Mouse (Mus musculus): ENCODE measurements around the gene Dirc2.

DNA sequence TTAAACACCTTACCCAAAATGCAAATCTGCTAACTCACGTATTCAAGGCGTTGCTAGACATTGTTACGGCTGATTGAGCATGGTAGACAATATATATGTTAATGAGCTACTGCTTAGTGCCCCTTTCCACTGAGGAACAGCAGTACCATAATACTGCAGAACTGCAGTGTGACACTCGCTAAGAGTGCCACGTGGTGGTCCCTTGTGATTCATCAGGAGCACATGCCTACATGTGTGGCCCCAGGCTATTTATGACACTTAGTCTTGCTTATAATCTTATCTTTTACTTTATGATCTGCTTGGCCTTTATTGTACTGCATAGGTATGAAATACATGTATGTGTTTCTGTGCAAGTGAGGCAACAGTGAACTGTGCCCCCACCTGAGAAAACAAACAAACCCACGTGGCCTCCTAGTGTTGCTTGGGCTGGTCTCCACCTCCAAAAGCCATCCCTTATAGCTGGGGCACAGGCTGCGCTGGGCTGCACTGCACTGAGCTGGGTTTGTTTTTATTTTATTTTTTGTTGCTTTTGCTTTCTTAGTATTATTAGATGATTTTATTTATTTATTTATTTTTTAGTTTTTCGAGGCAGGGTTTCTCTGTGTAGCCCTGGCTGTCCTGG is 18.5 kb upstream of the Dirc2 start:
- TF ChIP-seq GATA1 (IDR thresholded peaks at IDR 0.05; ENCODE audit: borderline replicate concordance, low read length) = no peak
- TF ChIP-seq FLI1 (IDR thresholded peaks at IDR 0.05; ENCODE audit: low read length) = no peak

Measured in megakaryocyte, embryonic 14.5 days (primary cell).